Mouse (Mus musculus): ENCODE measurements around the gene Tmed6. TPM values are rescaled to one million over a fixed set of nuclear protein-coding genes. Genes with fewer than 3 reads are reported as not detected.
A peak's percentile ranks its signal among the peaks of the same experiment; 100 is the strongest.
"Not testable (repeated sequence)": the region's sequence is repeated elsewhere in the genome, so short reads cannot be mapped to it uniquely, and the experiment has no call there.

The Tmed6 gene
- polyA plus RNA-seq, 1 experiment, result not detected

DNA sequence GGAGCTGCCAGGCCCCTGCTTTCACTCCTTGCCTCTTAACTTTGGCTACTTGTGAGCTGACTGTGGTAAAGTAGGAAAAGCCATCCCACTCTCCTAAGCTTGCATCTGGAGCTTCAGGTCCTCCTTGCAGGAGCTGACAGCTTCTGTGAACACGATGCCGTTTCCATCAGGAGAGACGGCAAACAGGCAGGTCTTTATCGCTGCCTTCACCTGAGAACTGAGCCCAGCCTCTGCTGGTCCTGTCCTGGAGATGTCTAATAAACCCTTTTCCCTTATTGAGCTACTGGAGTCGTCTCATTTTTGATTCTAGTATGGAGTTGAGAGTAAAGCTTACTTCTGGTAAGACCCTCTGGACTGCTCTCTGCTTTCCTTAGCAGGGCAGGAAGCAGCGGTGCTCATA is 20.0 kb downstream of the Tmed6 start:
- TF ChIP-seq CTCF (IDR thresholded peaks at IDR 0.05; ENCODE audit: borderline replicate concordance, insufficient read depth, low read length) (no peak), POLR2A (IDR thresholded peaks at IDR 0.05; ENCODE audit: low read depth, low read length) (no peak)

DNA sequence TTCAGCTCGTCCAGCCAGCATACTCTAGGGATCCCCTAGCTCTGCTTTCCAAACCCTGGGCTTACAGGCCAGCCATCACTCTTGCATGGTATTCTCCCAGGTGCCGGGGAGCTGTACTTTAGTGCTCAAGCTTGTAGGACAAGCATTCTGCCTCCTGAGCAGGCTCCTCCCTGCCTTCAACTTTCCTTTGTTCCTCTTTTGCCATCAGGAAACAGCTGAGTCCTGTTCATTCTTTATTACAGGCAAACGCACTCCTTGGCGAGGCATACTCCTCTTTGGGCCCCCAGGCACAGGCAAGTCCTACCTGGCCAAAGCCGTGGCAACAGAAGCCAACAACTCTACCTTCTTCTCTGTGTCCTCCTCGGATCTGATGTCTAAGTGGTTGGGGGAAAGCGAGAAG is 24.8 kb downstream of the Tmed6 start:
- Histone ChIP-seq H3K4me1 (ENCODE audit: control insufficient read depth, insufficient read depth, low read length) (no peaks in the 10 kb centered on the region), H3K4me3 (ENCODE audit: insufficient read depth, low read length) (no peak overlapping the region), H3K27ac (ENCODE audit: insufficient read depth, low read length) (no peak overlapping the region)
- TF ChIP-seq POLR2A (IDR thresholded peaks at IDR 0.05; ENCODE audit: low read depth, low read length) (no peak), CTCF (IDR thresholded peaks at IDR 0.05; ENCODE audit: borderline replicate concordance, insufficient read depth, low read length) (no peak)

More for the DNA sequence above, 20.0 kb downstream of the Tmed6 start:
- Histone ChIP-seq H3K4me1 (ENCODE audit: control insufficient read depth, insufficient read depth, low read length) (no peaks in the 10 kb centered on the region), H3K4me3 (ENCODE audit: insufficient read depth, low read length) (no peak overlapping the region), H3K27ac (ENCODE audit: insufficient read depth, low read length) (no peak overlapping the region)

- no peak overlapping the region for H3K27ac ChIP-seq (ENCODE audit: insufficient read depth, low read length)
- TF ChIP-seq POLR2A (IDR thresholded peaks at IDR 0.05; ENCODE audit: low read depth, low read length) (no peak), CTCF (IDR thresholded peaks at IDR 0.05; ENCODE audit: borderline replicate concordance, insufficient read depth, low read length) (no peak)
- H3K4me3 ChIP-seq (ENCODE audit: insufficient read depth, low read length), result no peak overlapping the region
- peaks cover 6% of the 10 kb centered on the region for H3K4me1 ChIP-seq (ENCODE audit: control insufficient read depth, insufficient read depth, low read length)
Measured at GRCm38 (mm10) chr8:107036626-107037025, 28.8 kb downstream of the Tmed6 start.

DNA sequence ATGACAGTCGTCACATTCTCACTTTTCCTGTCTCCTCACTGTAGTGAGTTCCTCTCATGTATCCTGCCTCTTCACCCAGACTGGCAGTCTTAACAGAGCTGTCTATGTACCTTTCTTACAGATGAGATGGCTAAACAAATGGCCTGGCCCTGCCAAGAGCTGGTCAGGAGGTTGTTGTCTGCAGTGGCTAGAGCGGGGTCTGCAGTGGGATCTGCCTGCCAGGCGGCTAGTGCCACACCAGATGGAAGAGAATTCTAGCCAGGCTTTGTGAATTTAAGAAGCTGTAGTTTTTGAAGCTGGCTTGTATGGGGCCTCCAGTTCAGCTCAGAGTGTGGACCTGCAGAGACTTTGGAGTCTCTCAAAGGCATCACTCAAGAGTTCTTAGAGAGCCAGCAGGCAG is 29.8 kb downstream of the Tmed6 start:
- Histone ChIP-seq H3K4me1 (ENCODE audit: control insufficient read depth, insufficient read depth, low read length) (peaks cover 6% of the 10 kb centered on the region), H3K4me3 (ENCODE audit: insufficient read depth, low read length) (no peak overlapping the region), H3K27ac (ENCODE audit: insufficient read depth, low read length) (no peak overlapping the region)
- TF ChIP-seq CTCF (IDR thresholded peaks at IDR 0.05; ENCODE audit: borderline replicate concordance, insufficient read depth, low read length) (no peak), POLR2A (IDR thresholded peaks at IDR 0.05; ENCODE audit: low read depth, low read length) (no peak)

- H3K4me1 ChIP-seq (ENCODE audit: control insufficient read depth, insufficient read depth, low read length); H3K4me3 ChIP-seq (ENCODE audit: insufficient read depth, low read length); H3K27ac ChIP-seq (ENCODE audit: insufficient read depth, low read length): not testable (repeated sequence)
Measured at GRCm38 (mm10) chr8:107033609-107034008, 31.8 kb downstream of the Tmed6 start.

GRCm38 (mm10) chr8:107031577-107032090 is 33.8 kb downstream of the Tmed6 start:
- Histone ChIP-seq H3K27ac (ENCODE audit: insufficient read depth, low read length) (peak overlapping the region; percentile 50), H3K4me3 (ENCODE audit: insufficient read depth, low read length) (peak overlapping the region; percentile 97), H3K4me1 (ENCODE audit: control insufficient read depth, insufficient read depth, low read length) (peaks cover 6% of the 10 kb centered on the region)
- TF ChIP-seq CTCF (IDR thresholded peaks at IDR 0.05; ENCODE audit: borderline replicate concordance, insufficient read depth, low read length) (no peak), POLR2A (IDR thresholded peaks at IDR 0.05; ENCODE audit: low read depth, low read length) (no peak)

DNA sequence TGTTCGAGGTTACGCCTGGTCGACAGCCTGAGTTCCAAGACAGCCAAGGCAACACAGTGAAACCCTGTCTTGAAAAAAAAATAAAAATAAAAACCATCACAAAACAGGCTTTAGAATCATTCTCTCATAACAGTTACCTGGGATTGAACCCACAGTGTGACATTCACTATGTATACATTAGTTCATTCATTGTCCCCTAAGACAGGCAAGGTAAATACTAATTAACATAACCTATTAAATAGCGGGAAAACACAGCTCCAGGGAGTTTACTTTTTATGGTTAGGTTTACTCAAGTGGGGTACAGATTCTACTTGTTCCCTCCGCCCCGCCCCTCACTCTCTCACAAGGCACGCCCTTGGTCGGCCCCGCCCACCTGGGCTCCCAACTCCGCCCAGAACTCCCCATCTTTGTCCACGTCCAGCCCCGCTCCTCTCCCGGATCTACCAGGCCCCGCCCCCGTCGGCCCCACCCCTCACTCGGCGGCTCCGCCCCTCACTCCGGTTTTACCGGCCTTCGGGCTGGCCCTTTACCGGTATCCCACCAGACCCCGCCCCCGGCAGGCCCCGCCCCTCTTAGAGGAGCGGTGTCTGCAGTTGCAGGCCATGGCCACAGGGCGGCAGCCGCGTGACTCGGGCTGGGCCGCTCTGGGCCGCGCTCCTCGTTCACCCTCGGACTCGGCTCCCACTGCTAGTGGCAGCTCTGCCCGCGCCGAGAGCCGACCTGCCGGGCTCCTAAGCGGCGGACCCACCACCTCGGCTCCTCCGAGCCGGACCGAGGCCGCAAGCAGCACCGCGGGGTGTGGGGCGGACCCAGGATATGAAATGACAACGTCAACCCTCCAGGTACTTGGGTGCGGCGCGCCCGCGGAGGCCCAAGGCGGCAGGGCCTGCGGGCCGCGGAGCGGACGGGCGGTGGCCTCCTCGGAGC is 34.5 kb downstream of the Tmed6 start, which contains the start of gene Vps4a:
Vps4a (plus strand) TSS at position 573 of the 927 bp plus-strand sequence.
- Histone ChIP-seq H3K4me3 (ENCODE audit: insufficient read depth, low read length) (peak within 1 kb of the TSS; percentile 97), H3K27ac (ENCODE audit: insufficient read depth, low read length) (peak within 1 kb of the TSS; percentile 50), H3K4me1 (ENCODE audit: control insufficient read depth, insufficient read depth, low read length) (peaks cover 6% of the 10 kb centered on the region)
- TF ChIP-seq POLR2A (IDR thresholded peaks at IDR 0.05; ENCODE audit: low read depth, low read length) (peak; percentile 79), CTCF (IDR thresholded peaks at IDR 0.05; ENCODE audit: borderline replicate concordance, insufficient read depth, low read length) (peak; percentile 75; the same call in 1 of the 2 replicates)

- Histone ChIP-seq H3K27ac (ENCODE audit: insufficient read depth, low read length) (no peak overlapping the region), H3K4me1 (ENCODE audit: control insufficient read depth, insufficient read depth, low read length) (peaks cover 6% of the 10 kb centered on the region), H3K4me3 (ENCODE audit: insufficient read depth, low read length) (no peak overlapping the region)
- no peak for TF ChIP-seq CTCF (IDR thresholded peaks at IDR 0.05; ENCODE audit: borderline replicate concordance, insufficient read depth, low read length)
- no peak for TF ChIP-seq POLR2A (IDR thresholded peaks at IDR 0.05; ENCODE audit: low read depth, low read length)
Measured at GRCm38 (mm10) chr8:107030058-107030457, 35.4 kb downstream of the Tmed6 start.

DNA sequence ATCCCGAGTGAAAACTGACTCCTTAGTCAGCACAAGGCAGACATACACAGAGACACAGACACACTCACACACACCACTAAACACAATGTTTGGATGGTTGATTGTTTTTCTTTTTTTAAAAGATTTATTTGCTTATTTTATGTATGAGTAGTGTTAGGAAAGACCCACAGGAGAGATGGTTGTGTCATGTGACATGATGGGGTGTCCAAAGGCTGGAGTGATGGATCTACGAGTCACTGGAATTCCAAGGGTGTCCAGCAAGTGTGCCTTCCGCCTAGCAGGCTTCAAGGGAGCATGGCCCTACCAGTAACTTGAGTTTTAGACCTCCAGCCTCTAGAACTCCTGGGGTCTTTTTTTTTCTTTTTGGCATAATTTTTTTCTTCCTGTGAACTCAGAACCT is 36.1 kb downstream of the Tmed6 start:
- no peak for TF ChIP-seq CTCF (IDR thresholded peaks at IDR 0.05; ENCODE audit: borderline replicate concordance, insufficient read depth, low read length)
- H3K4me3 ChIP-seq (ENCODE audit: insufficient read depth, low read length), result no peak overlapping the region
- H3K27ac ChIP-seq (ENCODE audit: insufficient read depth, low read length), result no peak overlapping the region
- peaks cover 6% of the 10 kb centered on the region for H3K4me1 ChIP-seq (ENCODE audit: control insufficient read depth, insufficient read depth, low read length)

DNA sequence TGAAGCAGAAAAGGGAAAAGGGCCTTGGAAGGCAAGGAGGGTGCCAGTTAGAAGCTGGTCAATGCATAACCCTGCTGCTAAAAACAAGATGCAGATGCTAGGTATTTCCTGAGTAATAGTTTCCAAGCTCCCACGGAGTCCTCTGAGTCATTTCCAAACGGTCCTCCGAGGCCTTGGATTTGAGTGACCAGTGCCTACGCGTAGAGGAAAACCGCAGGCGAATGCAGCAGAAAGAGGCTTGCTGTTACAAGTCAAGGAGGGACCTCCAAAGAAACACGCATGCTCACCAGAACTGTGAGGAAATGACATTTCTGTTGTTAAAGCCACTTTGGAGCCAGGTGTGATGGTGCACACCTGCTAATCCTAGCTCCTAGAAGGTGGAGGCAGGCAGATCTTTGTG is 42.0 kb downstream of the Tmed6 start:
- Histone ChIP-seq H3K27ac (ENCODE audit: insufficient read depth, low read length) (no peak overlapping the region), H3K4me3 (ENCODE audit: insufficient read depth, low read length) (no peak overlapping the region), H3K4me1 (ENCODE audit: control insufficient read depth, insufficient read depth, low read length) (no peaks in the 10 kb centered on the region)
- TF ChIP-seq POLR2A (IDR thresholded peaks at IDR 0.05; ENCODE audit: low read depth, low read length) (no peak), CTCF (IDR thresholded peaks at IDR 0.05; ENCODE audit: borderline replicate concordance, insufficient read depth, low read length) (no peak)
